Mouse (Mus musculus): ENCODE results near the gene Tmem117.

- TF ChIP-seq CTCF (IDR thresholded peaks at IDR 0.05; ENCODE audit: low read depth) (peak; percentile 81), EP300 (optimal IDR thresholded peaks at IDR 0.05) (no peak)
Observed at GRCm38 (mm10) chr15:94769227-94769626, 140.2 kb downstream of the Tmem117 start.

All from stomach, postnatal 0 days (tissue).